Mouse (Mus musculus): ENCODE results near the gene Bsn.
A peak's percentile ranks its signal among the peaks of the same experiment; 100 is the strongest.

- TF ChIP-seq POLR2A (IDR thresholded peaks at IDR 0.05; ENCODE audit: low read depth, low read length): no peak
- peak; percentile 78; the same call in 1 of the 2 replicates for TF ChIP-seq CTCF (IDR thresholded peaks at IDR 0.05; ENCODE audit: extremely low read depth, insufficient read length, insufficient replicate concordance, low read depth, low read length)
Measured at GRCm38 (mm10) chr9:108201160-108201559, 11.0 kb upstream of the Bsn start.

Measured in small intestine, adult 2 months (tissue).